Mouse (Mus musculus) neural tube, embryonic 14.5 days (tissue): Measurements from ENCODE around the gene Phlpp1. TPM values are rescaled to one million over a fixed set of nuclear protein-coding genes. Genes with fewer than 3 reads are reported as not detected.

Experiments used
- ATAC-seq: fragments of 200-750 bp; cut with Nextera tagmentation; 2 replicates; pipeline ENCODE4 v1.8.0; 2017; ENCODE audit warnings: low read depth, mild to moderate bottlenecking, moderate TSS enrichment, moderate library complexity
- H3K27ac ChIP-seq: fragments of 300-500 bp; sonication (generic); 2 replicates; pipeline ENCODE4 v1.5.1; 2014; ENCODE audit warnings: low read depth, mild to moderate bottlenecking, control low read depth, low read length, moderate library complexity, mixed read lengths
- H3K27me3 ChIP-seq: fragments of 300-500 bp; sonication (generic); 2 replicates; pipeline ENCODE4 v1.6.1; 2014; ENCODE audit warnings: low read length; ENCODE audit not compliant: control insufficient read depth, insufficient read depth
- H3K36me3 ChIP-seq: fragments of 300-500 bp; sonication (generic); 2 replicates; pipeline ENCODE4 v1.6.1; 2014; ENCODE audit warnings: low read length, mixed read lengths; ENCODE audit not compliant: control insufficient read depth, insufficient read depth
- H3K4me1 ChIP-seq: fragments of 300-500 bp; sonication (generic); 2 replicates; pipeline ENCODE4 v1.6.1; 2014; ENCODE audit warnings: low read length; ENCODE audit not compliant: control insufficient read depth, insufficient read depth
- H3K4me2 ChIP-seq: fragments of 300-500 bp; sonication (generic); 2 replicates; pipeline ENCODE4 v1.6.1; 2014; ENCODE audit warnings: mild to moderate bottlenecking, low read depth, low read length, control low read depth
- H3K4me3 ChIP-seq: fragments of 300-500 bp; sonication (generic); 2 replicates; pipeline ENCODE4 v1.5.1; 2014; ENCODE audit warnings: low read depth, low read length, control low read depth, mixed read lengths
- H3K9ac ChIP-seq: fragments of 300-500 bp; sonication (generic); replicated peaks from 2 replicates; pipeline ENCODE4 v1.6.1; 2014; ENCODE audit warnings: low read depth, mild to moderate bottlenecking, control low read depth, low read length, mixed read lengths
- H3K9me3 ChIP-seq: fragments of 300-500 bp; sonication (generic); 2 replicates; pipeline ENCODE4 v1.6.1; 2016; ENCODE audit warnings: low read length; ENCODE audit not compliant: control insufficient read depth
- WGBS: fragments of 180-500 bp; shearing (Covaris S2); extraction: QIAGEN DNeasy Blood & Tissue Kit; methylation state at CpG from one replicate; pipeline ENCODE4 v1.1.7; 2014; 5-methylcytosine and 5-hydroxymethylcytosine counted together
- polyA plus RNA-seq: library from polyadenylated mRNA; unstranded; fragments of >200 nt; fragmentation: Nextera tagmentation; extraction: Ambion mirVana; gene quantifications from 2 replicates; pipeline ENCODE4 v1.2.1, GENCODE M21; 2014

Phlpp1 gene
- polyA plus RNA-seq, 1 experiment from 2014 or later: 11.8 TPM

GRCm38 (mm10) chr1:106268028-106268799 lies 96.7 kb downstream of the Phlpp1 start:
- Histone ChIP-seq H3K4me3 (no peak overlapping the region), H3K27me3 (no peaks in the 10 kb centered on the region), H3K4me2 (no peak overlapping the region), H3K9ac (no peak overlapping the region), H3K4me1 (peaks cover 10% of the 10 kb centered on the region; the same call in 1 of the 2 replicates), H3K36me3 (no peaks in the 10 kb centered on the region), H3K9me3 (no peaks in the 10 kb centered on the region), H3K27ac (no peak overlapping the region)
- no peak for ATAC-seq
- WGBS: 90% methylated on average over 6 of the region's 6 CpGs

DNA sequence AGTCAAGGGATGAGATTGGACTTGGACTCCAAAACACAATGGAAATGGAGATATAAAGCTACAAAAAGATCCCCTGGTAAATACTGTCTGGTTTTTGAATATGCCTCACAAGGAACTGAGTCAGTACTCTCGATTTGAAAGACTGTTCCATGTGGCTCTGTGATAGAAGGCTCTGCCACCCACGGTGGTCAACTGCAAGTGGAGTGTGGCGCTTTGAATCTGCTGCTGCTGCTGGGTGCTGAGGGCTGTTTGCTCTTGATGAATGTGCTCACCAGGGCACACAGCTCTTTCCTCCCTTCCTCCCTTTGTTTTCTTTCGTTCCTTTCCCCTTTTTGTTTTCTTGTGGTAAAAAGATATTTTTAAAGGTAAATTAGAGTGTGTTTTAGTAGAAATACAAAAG lies 97.8 kb downstream of the Phlpp1 start:
- Histone ChIP-seq H3K4me2 (no peak overlapping the region), H3K27me3 (no peaks in the 10 kb centered on the region), H3K27ac (no peak overlapping the region), H3K36me3 (no peaks in the 10 kb centered on the region), H3K9ac (no peak overlapping the region), H3K4me1 (peaks cover 10% of the 10 kb centered on the region; the same call in 1 of the 2 replicates), H3K9me3 (no peaks in the 10 kb centered on the region), H3K4me3 (no peak overlapping the region)
- 26% methylated on average over 4 of the region's 4 CpGs for WGBS
- ATAC-seq: no peak

DNA sequence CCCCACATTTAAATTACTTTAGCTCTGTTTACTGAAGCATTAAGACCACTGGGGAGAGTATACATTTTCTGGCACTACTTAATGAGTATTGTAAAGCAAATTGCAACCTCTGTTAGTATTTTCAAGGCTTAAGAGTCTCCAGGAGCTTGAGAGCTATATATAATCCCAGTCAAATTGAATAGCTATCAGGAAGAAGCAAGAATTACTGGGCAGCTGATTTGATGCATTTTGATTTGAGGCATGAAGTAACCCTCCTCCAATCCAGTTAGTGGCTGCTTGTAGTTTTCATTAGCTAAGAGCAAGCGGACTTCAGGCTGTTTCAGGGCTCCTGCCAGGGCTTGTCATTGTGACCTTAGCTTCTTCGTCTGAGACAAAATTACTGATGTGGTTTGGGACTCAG lies 101.4 kb downstream of the Phlpp1 start:
- WGBS: 39% methylated on average over 2 of the region's 2 CpGs
- H3K27me3 ChIP-seq: no peaks in the 10 kb centered on the region
- H3K4me2 ChIP-seq: no peak overlapping the region
- H3K9ac ChIP-seq: no peak overlapping the region
- H3K4me3 ChIP-seq: no peak overlapping the region
- no peaks in the 10 kb centered on the region for H3K36me3 ChIP-seq
- no peaks in the 10 kb centered on the region for H3K9me3 ChIP-seq
- H3K4me1 ChIP-seq: peaks cover 16% of the 10 kb centered on the region; the same call in 1 of the 2 replicates
- peak overlapping the region; percentile 10; the same call in 1 of the 2 replicates for H3K27ac ChIP-seq
- no peak for ATAC-seq

DNA sequence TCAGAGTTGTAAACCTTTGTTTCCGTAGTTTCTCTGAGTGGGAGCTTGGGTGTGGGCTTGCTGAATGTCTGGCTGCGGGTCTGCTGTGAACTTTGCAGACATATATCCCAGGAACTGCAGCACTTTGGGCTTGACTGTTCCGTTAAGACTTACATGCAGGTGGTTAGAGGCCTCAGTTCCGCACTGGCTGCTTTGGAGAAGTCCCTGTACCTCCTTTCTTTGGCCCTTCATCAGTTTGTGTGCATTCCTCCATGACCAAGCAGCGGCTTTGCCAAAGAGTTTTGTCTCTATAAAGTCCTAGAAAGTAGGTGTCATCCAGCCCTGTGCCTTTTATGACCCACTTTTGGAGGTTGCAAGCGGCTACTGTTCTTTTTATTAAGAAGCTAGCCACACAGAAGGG lies 102.2 kb downstream of the Phlpp1 start:
- no peak for ATAC-seq
- WGBS: 73% methylated on average over 6 of the region's 6 CpGs

DNA sequence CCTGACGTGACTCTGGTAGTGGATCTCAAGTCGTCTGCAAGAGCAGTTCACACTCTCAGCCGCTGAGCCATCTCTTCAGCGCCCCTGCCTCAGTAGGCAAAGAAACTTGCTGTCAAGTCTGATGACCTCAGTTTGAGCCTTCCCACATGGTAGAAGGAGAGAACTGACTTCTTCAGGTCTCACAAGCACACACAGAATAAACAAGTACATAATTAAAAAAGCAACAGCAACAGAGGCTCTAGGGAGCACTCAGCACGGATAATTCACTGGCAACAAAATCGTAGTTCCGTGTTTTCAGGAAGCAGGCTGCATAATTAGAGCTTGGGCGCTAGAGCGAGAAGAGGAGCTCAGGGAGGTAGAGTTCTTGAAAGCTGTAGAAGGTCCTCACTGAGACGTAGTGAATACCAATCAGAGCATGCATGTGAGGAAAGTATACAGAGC lies 103.0 kb downstream of the Phlpp1 start:
- WGBS: 36% methylated on average over 10 of the region's 10 CpGs
- H3K4me1 ChIP-seq: peaks cover 25% of the 10 kb centered on the region; the same call in 1 of the 2 replicates
- H3K27ac ChIP-seq: no peak overlapping the region
- H3K36me3 ChIP-seq: no peaks in the 10 kb centered on the region
- peak; percentile 62; the same call in 1 of the 2 replicates for ATAC-seq
- no peaks in the 10 kb centered on the region for H3K9me3 ChIP-seq
- H3K9ac ChIP-seq: no peak overlapping the region
- no peak overlapping the region for H3K4me3 ChIP-seq
- H3K4me2 ChIP-seq: no peak overlapping the region
- H3K27me3 ChIP-seq: no peaks in the 10 kb centered on the region

More for the DNA sequence above, 102.2 kb downstream of the Phlpp1 start:
- Histone ChIP-seq H3K36me3 (no peaks in the 10 kb centered on the region), H3K4me3 (no peak overlapping the region), H3K9me3 (no peaks in the 10 kb centered on the region), H3K27me3 (no peaks in the 10 kb centered on the region), H3K9ac (no peak overlapping the region), H3K4me2 (no peak overlapping the region), H3K4me1 (peaks cover 23% of the 10 kb centered on the region; the same call in 1 of the 2 replicates), H3K27ac (no peak overlapping the region)

GRCm38 (mm10) chr1:106275142-106275541 lies 103.6 kb downstream of the Phlpp1 start:
- H3K9me3 ChIP-seq: no peaks in the 10 kb centered on the region
- no peaks in the 10 kb centered on the region for H3K27me3 ChIP-seq
- no peak for ATAC-seq
- no peaks in the 10 kb centered on the region for H3K36me3 ChIP-seq
- no peak overlapping the region for H3K9ac ChIP-seq
- H3K4me3 ChIP-seq: no peak overlapping the region
- no peak overlapping the region for H3K27ac ChIP-seq
- H3K4me1 ChIP-seq: peaks cover 25% of the 10 kb centered on the region; the same call in 1 of the 2 replicates
- 96% methylated on average over 4 of the region's 4 CpGs for WGBS
- H3K4me2 ChIP-seq: no peak overlapping the region

- Histone ChIP-seq H3K27me3 (no peaks in the 10 kb centered on the region), H3K9me3 (no peaks in the 10 kb centered on the region), H3K4me1 (peaks cover 25% of the 10 kb centered on the region; the same call in 1 of the 2 replicates), H3K4me3 (no peak overlapping the region), H3K4me2 (no peak overlapping the region), H3K27ac (no peak overlapping the region), H3K9ac (no peak overlapping the region), H3K36me3 (no peaks in the 10 kb centered on the region)
- ATAC-seq: no peak
- WGBS: 79% methylated on average over 7 of the region's 7 CpGs
Observed at GRCm38 (mm10) chr1:106275731-106276130, 104.2 kb downstream of the Phlpp1 start.

DNA sequence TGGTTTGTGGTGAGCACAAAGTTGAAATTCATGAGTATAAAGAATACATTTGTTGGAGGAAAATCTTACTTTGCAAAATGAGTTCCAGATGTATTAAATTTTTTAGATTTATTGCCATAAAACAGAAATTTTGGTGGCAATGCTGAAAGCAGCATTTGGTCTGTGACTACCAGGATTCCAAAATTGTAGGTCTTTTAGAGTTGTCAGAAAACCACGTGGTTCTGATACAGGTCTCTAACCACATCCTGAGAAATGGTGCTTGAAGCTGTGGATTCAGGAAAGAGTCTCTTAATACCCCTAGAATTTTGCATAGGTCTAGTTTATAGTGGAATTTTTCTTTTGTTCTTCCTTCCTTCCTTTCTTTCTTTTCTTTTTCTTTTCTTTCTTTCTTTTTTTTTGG lies 105.3 kb downstream of the Phlpp1 start:
- Histone ChIP-seq H3K4me3 (no peak overlapping the region), H3K4me2 (no peak overlapping the region), H3K36me3 (no peaks in the 10 kb centered on the region), H3K9ac (no peak overlapping the region), H3K9me3 (no peaks in the 10 kb centered on the region), H3K27me3 (no peaks in the 10 kb centered on the region), H3K4me1 (peaks cover 25% of the 10 kb centered on the region; the same call in 1 of the 2 replicates), H3K27ac (no peak overlapping the region)
- ATAC-seq: no peak
- 78% methylated on average over 1 of the region's 1 CpGs for WGBS

GRCm38 (mm10) chr1:106277286-106277685 lies 105.7 kb downstream of the Phlpp1 start:
- no peak overlapping the region for H3K9ac ChIP-seq
- ATAC-seq: peak; percentile 10; the same call in 1 of the 2 replicates
- H3K36me3 ChIP-seq: no peaks in the 10 kb centered on the region
- H3K27me3 ChIP-seq: no peaks in the 10 kb centered on the region
- no peak overlapping the region for H3K27ac ChIP-seq
- no peak overlapping the region for H3K4me2 ChIP-seq
- 59% methylated on average over 4 of the region's 4 CpGs for WGBS
- peaks cover 24% of the 10 kb centered on the region; the same call in 1 of the 2 replicates for H3K4me1 ChIP-seq
- no peak overlapping the region for H3K4me3 ChIP-seq
- no peaks in the 10 kb centered on the region for H3K9me3 ChIP-seq
